Mouse (Mus musculus) cerebellum, adult 9-10 months (tissue): ENCODE results near the gene Ptpn12.
A peak's percentile ranks its signal among the peaks of the same experiment; 100 is the strongest.

Source experiments
- DNase-seq: peaks from one replicate; pipeline ENCODE4 v3.0.0; 2022

Ptpn12 gene

DNA sequence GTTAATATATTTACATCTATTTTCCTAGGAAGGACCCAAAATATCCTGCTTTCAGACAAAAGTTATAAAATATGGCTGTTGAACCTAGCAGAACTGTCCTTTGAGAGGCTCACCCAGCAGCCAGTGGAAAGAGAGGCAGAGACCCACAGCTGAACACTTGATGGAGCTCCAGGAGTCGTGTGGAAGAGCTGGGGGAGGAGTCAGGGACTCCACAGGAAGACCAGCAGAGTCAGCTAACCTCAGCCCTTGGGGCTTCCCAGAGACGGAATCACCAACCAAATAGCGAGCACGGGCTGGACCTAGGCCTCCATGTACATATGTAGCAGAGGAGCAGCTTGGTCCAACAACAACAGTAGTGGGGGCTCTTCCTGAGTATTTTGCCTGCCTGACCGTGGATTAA is 38.6 kb downstream of the Ptpn12 start:
- no peak for DNase-seq

DNA sequence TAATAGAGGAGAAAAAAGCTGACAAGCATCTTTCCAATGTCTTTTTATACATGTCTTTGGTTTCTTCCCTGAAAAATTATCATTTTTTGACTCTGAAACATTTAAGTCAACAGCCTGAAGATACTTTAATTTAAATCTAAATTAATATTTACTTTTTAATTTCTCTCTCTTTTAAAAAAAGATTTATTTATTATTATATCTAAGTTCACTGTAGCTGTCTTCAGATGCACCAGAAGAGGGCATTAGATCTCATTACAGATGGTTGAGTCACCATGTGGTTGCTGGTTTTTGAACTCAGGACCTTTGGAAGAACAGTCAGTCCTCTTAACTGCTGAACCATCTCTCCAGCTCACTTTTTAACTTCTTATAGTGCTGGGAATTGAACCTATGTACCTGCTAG is 44.8 kb downstream of the Ptpn12 start:
- no peak for DNase-seq

DNA sequence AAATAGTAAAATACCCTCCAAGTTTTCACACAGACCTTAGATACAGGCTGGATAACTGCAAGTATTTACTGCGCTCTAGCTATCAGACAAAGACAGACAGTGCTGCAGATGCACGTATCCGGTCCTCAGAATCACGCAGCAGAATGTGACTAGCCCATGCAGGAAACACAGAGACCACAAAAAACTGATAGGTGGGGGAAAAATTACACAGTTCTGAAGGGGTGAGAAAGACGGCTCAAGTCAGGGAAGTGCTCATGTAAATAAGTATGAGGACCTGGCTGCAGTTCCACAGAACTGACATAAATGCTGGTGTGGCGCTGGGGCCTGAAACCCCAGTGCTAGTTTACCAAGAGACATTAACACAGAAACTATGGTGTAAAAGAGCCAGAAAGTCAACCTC is 53.0 kb downstream of the Ptpn12 start:
- DNase-seq, result no peak

DNA sequence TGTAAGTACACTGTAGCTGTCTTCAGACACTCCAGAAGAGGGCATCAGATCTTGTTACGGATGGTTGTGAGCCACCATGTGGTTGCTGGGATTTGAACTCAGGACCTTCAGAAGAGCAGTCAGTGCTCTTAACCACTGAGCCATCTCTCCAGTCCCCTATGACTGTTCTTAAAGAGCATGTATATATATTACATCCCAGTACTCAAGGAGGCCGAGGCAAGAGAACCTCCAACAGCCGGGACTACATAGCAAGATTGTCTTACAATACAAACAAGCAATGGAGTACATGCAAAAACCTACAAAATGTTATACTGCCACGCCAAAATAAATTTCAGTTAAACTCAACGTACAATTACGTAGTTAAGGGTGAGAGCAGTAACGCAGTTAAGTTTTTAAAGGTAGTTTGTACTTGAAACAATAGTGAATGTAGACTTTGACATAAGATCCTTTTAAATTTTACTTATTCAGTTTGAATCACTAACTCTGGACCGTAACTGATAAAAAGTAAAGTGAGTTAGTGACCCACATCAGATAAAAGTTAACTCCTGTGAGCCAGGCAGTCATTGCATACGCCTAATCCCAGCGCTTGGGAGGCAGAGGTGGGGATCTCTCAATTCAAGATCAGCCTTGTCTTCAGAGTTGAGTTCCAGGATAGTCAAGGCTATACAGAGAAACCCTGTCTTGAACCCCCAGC is 53.9 kb downstream of the Ptpn12 start:
- DNase-seq, result no peak

DNA sequence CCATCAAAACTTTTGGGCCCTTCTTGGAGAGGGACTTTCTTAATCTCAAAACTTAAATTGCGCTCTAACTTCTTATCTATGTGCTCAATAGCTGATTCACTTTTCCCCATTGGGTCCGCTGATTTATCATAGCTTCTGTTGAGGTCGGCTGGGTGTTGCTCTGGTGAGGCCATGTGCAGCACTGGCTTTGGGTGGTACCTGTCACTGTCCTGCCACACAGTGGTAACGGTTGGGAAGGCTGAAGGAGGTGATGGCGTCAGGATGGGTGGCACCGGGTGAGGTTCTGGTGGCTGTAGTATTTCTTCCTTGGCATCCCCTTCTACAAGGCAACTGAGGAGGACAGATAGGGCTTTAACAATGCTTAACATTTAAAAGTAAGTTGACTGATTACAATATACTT is 57.3 kb downstream of the Ptpn12 start:
- DNase-seq, result no peak

DNA sequence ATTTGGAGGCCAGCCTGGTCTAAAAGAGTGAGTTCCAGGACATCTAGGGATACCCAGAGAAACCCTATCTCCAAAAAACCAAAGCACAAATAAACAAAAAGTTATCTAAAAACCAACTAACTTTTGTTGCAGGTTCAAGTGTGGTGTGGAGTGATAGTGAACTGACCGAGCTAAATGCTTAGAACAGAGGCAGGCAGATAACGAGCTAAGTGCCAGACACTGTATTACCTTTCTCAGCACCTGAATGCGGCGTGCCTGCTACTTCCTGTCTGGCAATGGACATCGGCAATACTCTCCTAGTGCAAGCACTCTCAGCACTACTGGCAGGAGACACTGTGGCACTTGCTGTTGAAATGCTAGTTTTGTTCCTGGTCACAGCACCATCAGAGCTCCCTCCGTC is 58.2 kb downstream of the Ptpn12 start:
- DNase-seq, result no peak

DNA sequence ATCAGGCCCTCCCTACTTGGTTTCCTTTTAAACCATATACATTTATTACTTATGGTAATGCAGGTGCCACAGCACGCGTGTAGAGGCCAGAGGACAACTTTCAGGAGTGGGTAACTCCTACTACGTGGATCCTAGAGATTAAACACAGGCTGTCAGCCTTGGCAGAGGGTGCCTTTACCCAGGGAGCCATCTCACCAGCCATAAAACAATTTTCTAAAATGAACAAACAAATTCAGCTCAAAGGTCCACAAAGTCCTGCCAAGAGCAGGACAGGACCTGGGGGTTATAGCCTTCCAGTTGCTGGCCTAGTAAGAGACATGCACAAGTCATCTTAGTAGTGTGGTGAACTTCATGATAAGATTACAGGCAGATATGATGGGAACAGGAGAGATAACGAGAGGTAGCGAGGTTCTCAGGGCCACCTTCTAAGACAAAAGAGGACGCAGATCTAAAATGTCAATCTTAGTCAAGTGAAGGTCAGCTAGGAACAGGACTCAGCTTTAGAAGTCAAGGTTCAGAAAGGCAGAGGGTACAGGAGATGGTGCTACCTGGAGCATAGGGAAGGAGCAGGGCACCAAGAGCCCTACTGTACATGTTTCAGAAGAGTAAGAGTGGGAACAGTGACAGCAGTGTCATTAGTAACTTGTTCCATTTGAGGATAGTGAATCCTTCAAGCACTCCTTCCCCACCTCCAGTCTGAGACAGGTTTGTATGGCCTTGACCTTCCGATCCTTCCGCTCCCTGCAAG is 65.5 kb downstream of the Ptpn12 start:
- DNase-seq, result no peak

DNA sequence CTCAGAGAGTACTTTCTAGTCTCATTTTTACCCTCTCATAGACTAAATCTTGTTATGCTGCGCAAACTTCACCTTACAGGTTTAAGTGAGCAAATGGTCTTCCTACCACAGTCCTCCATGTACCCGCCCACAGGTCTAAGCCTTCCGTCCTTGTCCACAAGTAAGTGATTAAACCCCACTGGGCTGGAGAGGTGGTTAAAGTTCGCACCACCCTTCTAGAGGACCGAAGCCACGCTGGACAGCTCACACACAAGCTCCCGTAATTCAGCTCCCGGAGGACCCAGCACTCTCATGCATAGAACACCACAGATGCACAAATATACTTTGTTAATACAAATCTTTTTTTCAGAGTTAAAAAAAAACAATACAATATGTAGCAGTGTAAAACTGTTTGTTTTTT is 69.4 kb downstream of the Ptpn12 start:
- no peak for DNase-seq

DNA sequence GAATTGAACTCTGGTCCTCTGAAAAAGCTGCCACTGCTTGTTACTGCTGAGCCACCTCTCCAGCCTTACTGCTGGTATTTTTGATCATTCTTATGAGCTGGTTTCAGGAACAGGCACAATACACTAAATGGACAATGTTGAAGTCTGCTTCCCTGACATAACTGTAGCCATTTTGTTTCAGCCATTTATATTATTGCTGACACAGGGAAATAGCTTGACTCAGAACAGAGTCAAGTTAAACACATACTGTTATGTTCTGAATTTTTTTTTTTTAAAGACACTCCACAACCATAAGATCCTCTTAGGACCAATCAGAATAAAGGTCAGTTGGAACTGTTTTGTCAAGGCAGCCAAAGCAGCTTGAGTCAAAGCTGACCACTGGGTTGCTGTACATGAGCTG is 72.2 kb downstream of the Ptpn12 start:
- DNase-seq, result no peak

DNA sequence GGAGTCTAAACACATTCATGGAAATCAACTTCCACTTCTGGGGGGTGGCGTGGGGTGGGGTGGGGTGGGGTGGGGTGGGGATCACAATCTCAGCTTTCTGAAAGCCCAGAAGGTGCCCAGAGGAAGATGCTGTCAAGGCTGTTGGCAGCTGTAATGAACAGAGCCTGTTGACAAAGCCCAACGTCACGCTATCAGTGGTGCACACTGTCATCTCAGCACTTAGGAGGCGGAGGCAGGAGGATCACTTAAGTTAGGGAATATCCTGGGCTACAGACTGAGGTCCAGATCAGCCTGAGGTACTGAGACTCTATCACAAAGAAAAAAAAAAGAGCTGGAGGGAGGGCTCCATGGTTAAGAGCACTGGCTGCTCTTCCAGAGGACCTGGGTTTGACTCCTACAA is 81.0 kb downstream of the Ptpn12 start:
- no peak for DNase-seq

DNA sequence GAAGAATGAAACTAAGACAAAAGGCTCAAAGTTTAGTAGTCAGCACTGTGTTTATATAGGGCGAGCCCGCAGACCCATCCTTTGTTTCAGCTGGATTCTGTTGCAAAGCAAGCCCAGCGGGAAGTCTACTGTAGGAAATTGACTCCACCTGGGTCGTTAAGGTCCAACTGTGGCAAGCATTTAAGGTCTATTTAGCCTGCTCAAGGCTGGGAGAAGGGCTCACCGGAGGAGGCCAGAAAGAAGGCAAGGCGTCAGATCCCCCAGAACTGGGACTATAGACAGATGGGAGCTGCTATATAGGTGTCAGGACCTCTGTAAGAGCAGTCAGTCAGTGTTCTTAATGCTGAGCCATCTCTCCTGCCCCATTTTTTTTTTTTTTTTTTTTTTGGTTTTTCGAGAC is 81.7 kb downstream of the Ptpn12 start:
- DNase-seq, result no peak

DNA sequence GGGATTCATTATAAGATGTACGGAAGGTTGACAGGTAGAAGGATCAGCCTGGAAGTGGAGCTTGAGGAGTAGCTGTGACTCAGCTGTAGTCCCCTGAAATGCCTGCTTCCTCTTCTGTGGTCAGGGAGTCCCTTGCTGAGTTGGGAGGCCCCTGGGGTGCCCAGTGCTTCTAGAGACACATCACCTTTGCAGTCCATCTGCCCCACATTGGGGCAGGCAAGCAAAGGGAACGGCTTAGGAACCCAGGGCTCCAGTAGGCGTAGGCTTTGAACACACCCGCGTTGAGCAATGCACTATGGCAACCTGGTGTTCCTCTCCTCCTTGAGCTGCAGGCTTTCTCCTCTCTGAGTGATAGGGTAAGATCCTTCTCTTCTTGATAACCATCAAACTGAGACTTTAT is 82.6 kb downstream of the Ptpn12 start:
- DNase-seq, result no peak

DNA sequence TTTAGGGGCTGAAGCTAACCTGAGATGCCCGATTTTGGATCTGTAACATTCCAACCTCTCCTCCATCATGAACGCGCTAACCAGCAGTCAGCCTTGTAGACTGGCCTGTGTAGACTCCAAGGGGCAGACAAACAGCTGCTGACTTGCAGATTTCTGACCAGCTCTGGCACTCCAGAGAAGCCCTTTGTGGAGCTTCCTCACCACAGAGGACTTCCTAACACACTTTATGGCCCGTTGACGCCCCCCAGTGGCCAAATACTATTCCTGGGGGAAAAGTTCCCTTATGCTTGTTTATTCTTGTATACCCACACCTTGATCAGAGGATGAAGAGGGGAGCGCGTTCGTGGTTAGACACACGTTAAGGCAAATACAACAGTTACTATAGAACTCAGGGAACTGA is 86.7 kb downstream of the Ptpn12 start:
- no peak for DNase-seq

DNA sequence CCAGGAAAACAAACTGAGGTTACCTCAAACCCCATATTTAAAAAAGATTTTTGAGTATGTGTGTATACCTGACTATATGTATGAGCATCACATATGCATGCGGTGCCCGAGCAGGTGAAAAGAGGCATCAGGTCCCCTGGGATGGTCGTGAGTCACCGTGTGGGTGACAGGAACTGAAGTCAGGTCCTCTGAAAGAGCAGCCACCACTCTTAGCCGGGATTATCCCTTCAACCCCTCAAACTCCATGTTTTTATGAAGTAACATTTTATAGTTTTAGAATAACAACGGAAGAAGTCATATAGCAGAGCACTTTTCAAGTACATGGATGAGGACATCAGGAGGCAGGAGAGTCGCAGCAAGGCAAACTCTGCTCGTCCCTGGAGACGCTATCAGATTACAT is 87.2 kb downstream of the Ptpn12 start:
- no peak for DNase-seq

DNA sequence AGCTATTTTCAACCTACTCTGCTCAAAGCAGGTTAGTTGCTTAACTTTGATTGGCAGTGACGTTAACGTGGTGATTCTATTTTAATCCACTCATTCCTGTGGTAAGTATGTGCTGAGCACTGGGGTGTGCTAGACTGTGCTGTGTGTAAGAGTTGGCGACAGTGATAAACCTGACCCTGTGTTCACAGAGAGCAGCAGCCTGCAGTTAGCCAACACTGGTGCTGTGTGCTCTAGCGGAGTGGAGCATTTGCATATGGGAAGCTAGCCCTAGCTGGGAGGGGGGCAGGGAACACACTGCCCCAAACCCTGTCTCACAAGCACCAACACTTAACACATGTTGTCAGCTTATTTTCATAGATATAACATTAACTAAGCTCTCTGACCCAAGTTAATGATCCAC is 87.8 kb downstream of the Ptpn12 start:
- DNase-seq, result no peak

DNA sequence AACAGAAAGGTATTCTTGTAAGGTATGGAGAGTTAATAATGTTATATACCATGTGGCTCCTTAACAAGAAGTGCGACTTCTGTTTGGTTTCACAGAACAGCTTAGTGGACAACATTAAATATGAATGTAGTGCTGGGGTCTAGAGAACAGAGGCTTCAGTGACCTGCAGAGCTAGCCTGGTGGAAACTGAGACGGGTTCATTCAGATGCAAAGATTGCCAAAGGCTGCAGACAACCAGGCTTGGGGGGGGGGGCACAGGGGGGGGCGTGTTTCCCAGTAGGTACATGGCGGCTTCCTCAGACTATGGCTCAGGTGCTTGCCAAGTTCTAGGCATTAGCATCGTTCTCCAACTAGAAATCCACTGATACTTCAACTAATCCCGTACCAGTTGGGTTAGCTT is 91.3 kb downstream of the Ptpn12 start:
- DNase-seq, result no peak

DNA sequence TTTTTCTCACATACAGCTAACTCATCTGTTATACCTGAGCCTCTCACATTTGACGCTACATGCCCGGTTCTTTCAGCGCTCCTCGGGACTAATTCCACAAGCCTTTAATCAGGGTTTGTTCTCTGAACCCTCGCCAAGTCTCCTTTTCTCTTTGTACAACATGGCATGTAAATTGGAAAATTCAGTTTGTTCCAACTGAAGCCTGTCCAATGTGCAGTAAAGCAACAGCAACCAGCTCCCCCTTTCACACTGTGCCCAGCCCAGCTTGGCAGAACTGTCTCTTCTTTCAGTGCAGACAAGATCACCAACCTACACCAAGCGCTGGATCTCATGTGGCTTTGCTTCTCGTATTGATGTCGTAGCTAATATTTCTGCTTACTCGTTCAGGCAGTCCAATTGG is 92.4 kb downstream of the Ptpn12 start:
- no peak for DNase-seq

DNA sequence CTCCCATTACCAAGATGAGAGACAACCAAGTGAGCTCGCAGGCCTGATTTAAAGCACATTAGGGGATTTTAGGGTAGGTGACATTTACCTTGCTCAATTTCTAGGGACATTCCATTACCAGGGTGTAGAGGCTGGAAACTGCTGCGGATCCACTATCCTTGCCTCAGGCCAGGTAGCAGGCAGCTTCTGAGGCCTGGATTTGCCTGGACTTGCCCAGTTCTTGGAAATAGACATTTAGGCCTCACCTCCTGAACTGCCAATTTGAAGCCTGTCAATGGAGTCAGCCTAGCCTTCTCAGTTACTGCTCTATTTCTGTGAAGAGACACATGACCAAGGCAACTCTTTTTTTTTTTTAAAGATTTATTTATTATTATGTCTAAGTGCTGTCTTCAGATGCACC is 94.8 kb downstream of the Ptpn12 start:
- DNase-seq, result no peak

DNA sequence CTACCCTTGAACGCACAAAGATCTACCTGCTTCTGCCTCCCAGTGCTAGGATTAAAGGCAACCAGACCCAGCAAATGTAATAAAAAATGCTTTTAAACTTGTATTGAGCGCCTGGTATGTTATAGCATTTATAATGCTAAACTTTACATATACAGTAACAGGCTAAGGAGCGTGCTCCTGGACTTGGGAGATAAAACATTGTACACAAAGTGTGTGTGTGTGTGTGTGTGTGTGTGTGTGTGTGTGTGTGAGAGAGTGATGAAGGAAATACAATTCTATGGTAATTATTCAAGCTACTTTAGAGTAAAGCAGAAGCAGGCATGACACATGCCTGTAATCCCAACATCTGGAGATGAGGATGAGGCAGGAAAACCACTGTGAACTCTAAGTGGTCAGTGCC is 99.4 kb downstream of the Ptpn12 start, which contains the start of gene Rsbn1l:
TSS of gene Rsbn1l (minus strand) at position 101 of the 400 bp plus-strand sequence.
- no peak for DNase-seq

DNA sequence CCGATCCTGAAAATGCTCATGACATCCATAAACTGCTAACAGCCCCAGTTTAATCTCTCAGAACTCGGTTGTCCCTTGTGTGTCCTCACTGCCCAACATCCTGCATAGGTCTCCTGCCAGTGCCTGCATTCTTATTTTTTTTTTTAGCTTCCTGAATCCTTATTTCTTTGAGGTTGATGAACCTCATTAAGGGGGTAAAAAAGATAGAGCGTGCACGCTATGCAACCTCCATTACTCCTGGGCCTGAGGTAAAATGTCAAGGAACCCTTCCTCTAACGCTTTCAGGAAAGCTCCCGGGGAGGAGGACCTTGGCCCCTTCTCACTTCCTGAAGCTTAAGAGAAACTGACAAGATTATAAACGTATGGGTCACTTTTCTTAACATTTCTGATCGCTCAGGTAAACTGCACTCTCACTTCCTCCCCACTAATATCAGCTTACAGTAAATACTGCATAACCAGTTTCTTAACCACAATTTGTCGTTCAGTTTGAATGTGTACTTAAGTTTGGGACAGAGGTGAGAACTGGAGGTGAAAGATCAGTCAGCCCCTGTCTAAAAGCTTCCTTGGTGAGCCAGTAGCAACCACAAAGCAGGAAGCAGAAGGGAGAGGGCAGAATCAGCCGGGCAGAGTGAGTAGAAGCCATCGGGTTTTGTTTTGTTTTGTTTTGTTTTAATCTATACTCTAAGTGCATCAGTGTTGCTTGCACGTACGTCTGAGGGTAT is 100.4 kb downstream of the Ptpn12 start:
- DNase-seq, result no peak

DNA sequence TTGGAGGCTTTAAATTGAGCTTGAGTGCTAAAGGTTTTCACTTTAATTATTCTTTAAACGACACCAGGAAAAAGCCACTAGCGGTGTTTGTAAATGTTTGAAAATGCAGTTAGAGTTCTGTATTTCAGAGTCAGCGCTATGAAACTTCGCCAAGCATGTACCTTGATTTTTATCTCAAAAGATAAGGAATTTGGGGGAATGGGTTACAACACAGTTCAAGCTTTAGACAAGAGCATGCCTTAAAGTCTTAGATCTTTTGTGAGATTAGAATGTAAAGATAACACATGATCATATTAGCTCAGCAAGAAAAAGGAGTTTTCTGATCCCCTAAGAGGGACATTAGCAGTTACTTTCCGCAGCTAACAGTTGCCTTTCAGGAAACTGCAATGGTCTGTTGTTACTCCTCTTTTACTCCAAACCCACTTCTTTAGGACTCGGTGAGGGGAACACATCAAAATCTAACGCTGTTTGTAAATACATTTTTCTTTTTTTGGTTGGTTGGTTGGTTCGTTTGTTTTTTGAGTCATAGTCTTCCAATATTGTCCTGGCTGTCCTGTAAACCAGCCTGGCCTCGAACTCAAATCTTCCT is 103.3 kb downstream of the Ptpn12 start:
- DNase-seq, result no peak

DNA sequence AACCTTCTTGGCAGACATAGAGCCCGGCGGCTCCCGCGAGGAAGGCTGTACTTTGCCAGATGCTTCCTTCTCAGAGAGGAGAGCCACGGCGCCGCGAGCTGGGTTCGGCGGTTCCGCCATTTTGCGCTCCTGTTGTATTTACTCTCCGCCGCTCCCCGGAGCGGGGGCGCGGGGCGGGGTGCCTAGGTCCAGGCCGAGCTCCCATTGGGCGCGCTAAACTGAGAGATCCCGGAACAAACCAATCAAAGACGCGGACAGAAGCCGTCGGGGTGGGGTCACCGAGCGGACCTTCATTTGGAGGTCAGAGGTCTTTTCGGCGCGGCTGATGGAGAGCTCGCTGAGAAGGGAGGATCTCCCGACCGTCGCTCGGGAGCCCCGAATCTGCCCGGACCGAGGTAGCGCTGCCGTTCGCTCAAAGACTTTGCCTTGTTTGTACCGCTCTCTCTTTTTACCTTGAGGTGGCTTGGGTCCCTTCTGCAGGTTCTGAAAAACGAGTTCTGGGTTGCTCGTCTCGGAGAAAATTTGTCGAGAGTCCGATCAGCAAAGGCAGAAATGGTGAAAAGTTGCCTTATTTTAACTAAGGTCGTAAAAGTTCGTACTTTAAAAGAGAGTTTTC is 103.9 kb downstream of the Ptpn12 start:
- peak; percentile 98 for DNase-seq
